Mouse (Mus musculus) midbrain, embryonic 10.5 days (tissue): ENCODE results near the gene Gm20388. TPM values are rescaled to one million over a fixed set of nuclear protein-coding genes. Genes with fewer than 3 reads are reported as not detected.
"Not testable (repeated sequence)": the region's sequence is repeated elsewhere in the genome, so short reads cannot be mapped to it uniquely, and the experiment has no call there.

Experiments used
- DNase-seq: peaks from one replicate; pipeline ENCODE4 v3.0.0-alpha.2; 2017; ENCODE audit warnings: low spot score
- H3K27ac ChIP-seq: fragments of 300-500 bp; sonication (generic); replicated peaks from 2 replicates; pipeline ENCODE4 v1.5.1; 2016; ENCODE audit warnings: mild to moderate bottlenecking
- H3K27me3 ChIP-seq: fragments of 300-500 bp; sonication (generic); 2 replicates; pipeline ENCODE4 v1.6.1; 2016; ENCODE audit warnings: low read depth, mild to moderate bottlenecking; ENCODE audit not compliant: poor library complexity, severe bottlenecking
- H3K36me3 ChIP-seq: fragments of 300-500 bp; sonication (generic); 2 replicates; pipeline ENCODE4 v1.6.1; 2016; ENCODE audit warnings: mild to moderate bottlenecking, moderate library complexity
- H3K4me1 ChIP-seq: fragments of 300-500 bp; sonication (generic); 2 replicates; pipeline ENCODE4 v1.6.1; 2016
- H3K4me3 ChIP-seq: fragments of 300-500 bp; sonication (generic); 2 replicates; pipeline ENCODE4 v1.5.1; 2016; ENCODE audit warnings: mild to moderate bottlenecking, moderate library complexity
- H3K9me3 ChIP-seq: fragments of 300-500 bp; sonication (generic); replicated peaks from 2 replicates; pipeline ENCODE4 v1.6.1; 2016; ENCODE audit warnings: mild to moderate bottlenecking
- WGBS: fragments of 180-500 bp; shearing (Covaris S2); methylation state at CpG from one replicate; pipeline ENCODE4 v1.1.7; 2016; 5-methylcytosine and 5-hydroxymethylcytosine counted together
- polyA plus RNA-seq: library from polyadenylated mRNA; unstranded; fragments of >200 nt; fragmentation: Nextera tagmentation; extraction: Ambion mirVana; gene quantifications from 2 replicates; pipeline ENCODE4 v1.2.1, GENCODE M21; 2016

The Gm20388 gene
- polyA plus RNA-seq, 1 experiment from 2014 or later = 7.1 TPM

- H3K27ac ChIP-seq = peak overlapping the region; percentile 91; the same call in 1 of the 2 replicates
- no peaks in the 10 kb centered on the region for H3K36me3 ChIP-seq
- WGBS = 81% methylated on average over 9 of the region's 9 CpGs
- no peaks in the 10 kb centered on the region for H3K9me3 ChIP-seq
- H3K4me3 ChIP-seq = peak overlapping the region; percentile 73; the same call in 1 of the 2 replicates
- DNase-seq = no peak
- H3K4me1 ChIP-seq = peaks cover 77% of the 10 kb centered on the region
- H3K27me3 ChIP-seq = peaks cover 60% of the 10 kb centered on the region
Measured at GRCm38 (mm10) chr8:123408586-123409544, 3498.2 kb downstream of the Gm20388 start.

- Histone ChIP-seq H3K27ac (peak overlapping the region; percentile 91), H3K4me3 (peak overlapping the region; percentile 73), H3K4me1 (peaks cover 74% of the 10 kb centered on the region), H3K9me3 (no peaks in the 10 kb centered on the region), H3K27me3 (peaks cover 64% of the 10 kb centered on the region), H3K36me3 (no peaks in the 10 kb centered on the region)
- WGBS = 53% methylated on average over 8 of the region's 8 CpGs
- DNase-seq = peak; percentile 45
Measured at GRCm38 (mm10) chr8:123410049-123410587, 3499.5 kb downstream of the Gm20388 start.

- Histone ChIP-seq H3K27me3 (peaks cover 64% of the 10 kb centered on the region), H3K36me3 (no peaks in the 10 kb centered on the region), H3K4me1 (peaks cover 74% of the 10 kb centered on the region), H3K4me3 (peak overlapping the region; percentile 73), H3K27ac (peak overlapping the region; percentile 91), H3K9me3 (no peaks in the 10 kb centered on the region)
- WGBS = 7% methylated on average over 11 of the region's 11 CpGs
- no peak for DNase-seq
Measured at GRCm38 (mm10) chr8:123410788-123411187, 3500.1 kb downstream of the Gm20388 start.

GRCm38 (mm10) chr8:123411246-123411645, 3500.6 kb downstream of the Gm20388 start, which contains the start of gene Tubb3:
Gene Tubb3 (plus strand): TSS chr8:123411424.
- Histone ChIP-seq H3K27ac (peak within 1 kb of the TSS; percentile 91), H3K4me3 (peak within 1 kb of the TSS; percentile 73), H3K4me1 (peaks cover 73% of the 10 kb centered on the region), H3K36me3 (no peaks in the 10 kb centered on the region), H3K27me3 (peaks cover 64% of the 10 kb centered on the region), H3K9me3 (no peaks in the 10 kb centered on the region)
- peak; percentile 87 for DNase-seq
- WGBS = under 1% methylated on average over 29 of the region's 29 CpGs

- H3K4me1 ChIP-seq = peaks cover 72% of the 10 kb centered on the region
- H3K36me3 ChIP-seq = peaks cover 4% of the 10 kb centered on the region
- peaks cover 64% of the 10 kb centered on the region for H3K27me3 ChIP-seq
- H3K9me3 ChIP-seq = no peaks in the 10 kb centered on the region
- DNase-seq = no peak
- peak overlapping the region; percentile 73 for H3K4me3 ChIP-seq
- 6% methylated on average over 16 of the region's 16 CpGs for WGBS
- H3K27ac ChIP-seq = peak overlapping the region; percentile 91
Measured at GRCm38 (mm10) chr8:123411781-123412327, 3501.2 kb downstream of the Gm20388 start.

GRCm38 (mm10) chr8:123412560-123413170, 3502.0 kb downstream of the Gm20388 start:
- Histone ChIP-seq H3K27me3 (peaks cover 64% of the 10 kb centered on the region), H3K4me1 (peaks cover 71% of the 10 kb centered on the region), H3K27ac (peak overlapping the region; percentile 91), H3K9me3 (no peaks in the 10 kb centered on the region), H3K36me3 (peaks cover 11% of the 10 kb centered on the region), H3K4me3 (peak overlapping the region; percentile 73)
- peak; percentile 73 for DNase-seq
- WGBS = 1% methylated on average over 12 of the region's 12 CpGs

- Histone ChIP-seq H3K9me3 (no peaks in the 10 kb centered on the region), H3K27me3 (peaks cover 50% of the 10 kb centered on the region), H3K27ac (peak overlapping the region; percentile 91), H3K4me1 (peaks cover 61% of the 10 kb centered on the region), H3K36me3 (peaks cover 27% of the 10 kb centered on the region), H3K4me3 (peak overlapping the region; percentile 73)
- peak; percentile 47 for DNase-seq
- 20% methylated on average over 9 of the region's 9 CpGs for WGBS
Measured at GRCm38 (mm10) chr8:123414255-123414654, 3503.6 kb downstream of the Gm20388 start.

GRCm38 (mm10) chr8:123414997-123415696, 3504.5 kb downstream of the Gm20388 start:
- H3K4me1 ChIP-seq = peaks cover 52% of the 10 kb centered on the region
- H3K27me3 ChIP-seq = peaks cover 41% of the 10 kb centered on the region
- DNase-seq, H3K9me3 ChIP-seq, H3K27ac ChIP-seq: not testable (repeated sequence)
- peak overlapping the region; percentile 73; the same call in 1 of the 2 replicates for H3K4me3 ChIP-seq
- WGBS = 82% methylated on average over 5 of the region's 5 CpGs
- peaks cover 36% of the 10 kb centered on the region for H3K36me3 ChIP-seq

GRCm38 (mm10) chr8:123415967-123416943, 3505.6 kb downstream of the Gm20388 start:
- Histone ChIP-seq H3K27ac (no peak overlapping the region), H3K36me3 (peaks cover 47% of the 10 kb centered on the region), H3K27me3 (peaks cover 30% of the 10 kb centered on the region), H3K4me3 (peak overlapping the region; percentile 23; the same call in 1 of the 2 replicates), H3K9me3 (no peaks in the 10 kb centered on the region), H3K4me1 (peaks cover 41% of the 10 kb centered on the region)
- DNase-seq = no peak
- 85% methylated on average over 8 of the region's 8 CpGs for WGBS

- H3K9me3 ChIP-seq = no peaks in the 10 kb centered on the region
- 83% methylated on average over 8 of the region's 8 CpGs for WGBS
- peaks cover 22% of the 10 kb centered on the region for H3K27me3 ChIP-seq
- DNase-seq = no peak
- no peak overlapping the region for H3K27ac ChIP-seq
- H3K36me3 ChIP-seq = peaks cover 52% of the 10 kb centered on the region
- peaks cover 34% of the 10 kb centered on the region for H3K4me1 ChIP-seq
- peak overlapping the region; percentile 23; the same call in 1 of the 2 replicates for H3K4me3 ChIP-seq
Measured at GRCm38 (mm10) chr8:123416944-123417555, 3506.4 kb downstream of the Gm20388 start.

- WGBS = 88% methylated on average over 4 of the region's 4 CpGs
- DNase-seq = no peak
- Histone ChIP-seq H3K27me3 (no peaks in the 10 kb centered on the region), H3K9me3 (no peaks in the 10 kb centered on the region), H3K36me3 (peaks cover 52% of the 10 kb centered on the region), H3K4me3 (no peak overlapping the region), H3K27ac (no peak overlapping the region), H3K4me1 (peaks cover 17% of the 10 kb centered on the region)
Measured at GRCm38 (mm10) chr8:123419711-123420110, 3509.1 kb downstream of the Gm20388 start.
